Mouse (Mus musculus) thymus, postnatal 14 days (tissue): ENCODE measurements around the gene Asprv1.

Experiments
- DNase-seq: peaks from one replicate; pipeline ENCODE4 v3.0.0; 2021

The Asprv1 gene

GRCm38 (mm10) chr6:86627946-86628345, at the start of gene Asprv1:
Gene Asprv1, plus strand, starts transcription at chr6:86628164.
- DNase-seq, result peak; percentile 55

GRCm38 (mm10) chr6:86578396-86578795, 49.6 kb upstream of the Asprv1 start:
- DNase-seq, result no peak

GRCm38 (mm10) chr6:86579066-86579784, 48.7 kb upstream of the Asprv1 start:
- DNase-seq, result no peak

GRCm38 (mm10) chr6:86579926-86580325, 48.0 kb upstream of the Asprv1 start:
- DNase-seq, result no peak

GRCm38 (mm10) chr6:86583141-86583540, 44.8 kb upstream of the Asprv1 start:
- DNase-seq, result no peak

GRCm38 (mm10) chr6:86583601-86584215, 44.3 kb upstream of the Asprv1 start:
- DNase-seq, result peak; percentile 47

- peak; percentile 33 for DNase-seq
Observed at GRCm38 (mm10) chr6:86584296-86585015, 43.5 kb upstream of the Asprv1 start.

- peak; percentile 66 for DNase-seq
Observed at GRCm38 (mm10) chr6:86585070-86585600, 42.8 kb upstream of the Asprv1 start.

GRCm38 (mm10) chr6:86586070-86586469, 41.9 kb upstream of the Asprv1 start:
- DNase-seq, result no peak

- no peak for DNase-seq
Observed at GRCm38 (mm10) chr6:86588429-86588828, 39.5 kb upstream of the Asprv1 start.

GRCm38 (mm10) chr6:86593146-86593897, 34.6 kb upstream of the Asprv1 start:
- peak; percentile 48 for DNase-seq

GRCm38 (mm10) chr6:86594636-86595035, 33.3 kb upstream of the Asprv1 start:
- no peak for DNase-seq

- no peak for DNase-seq
Observed at GRCm38 (mm10) chr6:86595865-86596440, 32.0 kb upstream of the Asprv1 start.

- no peak for DNase-seq
Observed at GRCm38 (mm10) chr6:86598742-86599193, 29.2 kb upstream of the Asprv1 start.

- DNase-seq, result peak; percentile 80
Observed at GRCm38 (mm10) chr6:86599197-86599596, 28.8 kb upstream of the Asprv1 start.

GRCm38 (mm10) chr6:86599951-86600414, 28.0 kb upstream of the Asprv1 start:
- DNase-seq, result no peak

GRCm38 (mm10) chr6:86605260-86605659, 22.7 kb upstream of the Asprv1 start:
- DNase-seq, result peak; percentile 76

GRCm38 (mm10) chr6:86606289-86606688, 21.7 kb upstream of the Asprv1 start:
- no peak for DNase-seq

- peak; percentile 69 for DNase-seq
Observed at GRCm38 (mm10) chr6:86607471-86607870, 20.5 kb upstream of the Asprv1 start.

- no peak for DNase-seq
Observed at GRCm38 (mm10) chr6:86609235-86609634, 18.7 kb upstream of the Asprv1 start.

GRCm38 (mm10) chr6:86610714-86611113, 17.2 kb upstream of the Asprv1 start:
- no peak for DNase-seq

GRCm38 (mm10) chr6:86615301-86615700, 12.7 kb upstream of the Asprv1 start:
- no peak for DNase-seq
